Mouse (Mus musculus): ENCODE measurements around the gene Fam189a2. TPM values are rescaled to one million over a fixed set of nuclear protein-coding genes. Genes with fewer than 3 reads are reported as not detected.
A peak's percentile ranks its signal among the peaks of the same experiment; 100 is the strongest.

Gene Fam189a2
- polyA plus RNA-seq, 1 experiment from 2014 or later = 0.25 TPM

- Histone ChIP-seq H3K27ac (no peak overlapping the region), H3K4me3 (no peak overlapping the region), H3K27me3 (no peaks in the 10 kb centered on the region), H3K9me3 (no peaks in the 10 kb centered on the region), H3K4me2 (replicated peaks) (no peak overlapping the region), H3K36me3 (no peaks in the 10 kb centered on the region), H3K4me1 (peaks cover 9% of the 10 kb centered on the region; the same call in 1 of the 2 replicates), H3K9ac (no peak overlapping the region)
- WGBS = 89% methylated on average over 10 of the region's 10 CpGs
- ATAC-seq (ENCODE audit: low FRiP score, low read depth) = no peak
These were observed 23.7 kb downstream of the Fam189a2 start for GRCm38 (mm10) chr19:24007002-24007637.

GRCm38 (mm10) chr19:23995766-23996399 lies 34.9 kb downstream of the Fam189a2 start:
- Histone ChIP-seq H3K9me3 (no peaks in the 10 kb centered on the region), H3K9ac (no peak overlapping the region), H3K4me2 (replicated peaks) (no peak overlapping the region), H3K4me1 (no peaks in the 10 kb centered on the region), H3K36me3 (no peaks in the 10 kb centered on the region), H3K27me3 (no peaks in the 10 kb centered on the region), H3K4me3 (no peak overlapping the region), H3K27ac (no peak overlapping the region)
- 80% methylated on average over 10 of the region's 10 CpGs for WGBS
- no peak for ATAC-seq (ENCODE audit: low FRiP score, low read depth)

- WGBS = 76% methylated on average over 4 of the region's 4 CpGs
These were observed 42.7 kb downstream of the Fam189a2 start for GRCm38 (mm10) chr19:23988166-23988565.

GRCm38 (mm10) chr19:23987291-23987690 lies 43.5 kb downstream of the Fam189a2 start:
- WGBS = 48% methylated on average over 2 of the region's 2 CpGs
- H3K27me3 ChIP-seq = no peaks in the 10 kb centered on the region
- no peaks in the 10 kb centered on the region for H3K9me3 ChIP-seq
- H3K4me1 ChIP-seq = no peaks in the 10 kb centered on the region
- H3K27ac ChIP-seq = no peak overlapping the region
- H3K9ac ChIP-seq = no peak overlapping the region
- no peak for ATAC-seq (ENCODE audit: low FRiP score, low read depth)
- H3K4me2 ChIP-seq (replicated peaks) = no peak overlapping the region
- H3K4me3 ChIP-seq = no peak overlapping the region
- H3K36me3 ChIP-seq = no peaks in the 10 kb centered on the region

More at GRCm38 (mm10) chr19:23988166-23988565, 42.7 kb downstream of the Fam189a2 start:
- Histone ChIP-seq H3K4me3 (no peak overlapping the region), H3K36me3 (no peaks in the 10 kb centered on the region), H3K4me1 (no peaks in the 10 kb centered on the region), H3K9me3 (no peaks in the 10 kb centered on the region), H3K27me3 (no peaks in the 10 kb centered on the region), H3K4me2 (replicated peaks) (no peak overlapping the region), H3K9ac (no peak overlapping the region), H3K27ac (no peak overlapping the region)
- no peak for ATAC-seq (ENCODE audit: low FRiP score, low read depth)

GRCm38 (mm10) chr19:23984186-23984585 lies 46.6 kb downstream of the Fam189a2 start:
- no peak for ATAC-seq (ENCODE audit: low FRiP score, low read depth)
- H3K4me2 ChIP-seq (replicated peaks) = no peak overlapping the region

GRCm38 (mm10) chr19:23980598-23980997 lies 50.2 kb downstream of the Fam189a2 start:
- WGBS = 59% methylated on average over 3 of the region's 3 CpGs
- no peaks in the 10 kb centered on the region for H3K36me3 ChIP-seq
- no peak overlapping the region for H3K4me3 ChIP-seq
- no peaks in the 10 kb centered on the region for H3K27me3 ChIP-seq
- peaks cover 13% of the 10 kb centered on the region for H3K4me1 ChIP-seq
- H3K9me3 ChIP-seq = no peaks in the 10 kb centered on the region
- no peak overlapping the region for H3K27ac ChIP-seq
- no peak overlapping the region for H3K4me2 ChIP-seq (replicated peaks)
- H3K9ac ChIP-seq = no peak overlapping the region
- ATAC-seq (ENCODE audit: low FRiP score, low read depth) = no peak

More at GRCm38 (mm10) chr19:23984186-23984585, 46.6 kb downstream of the Fam189a2 start:
- no peak overlapping the region for H3K4me3 ChIP-seq
- no peaks in the 10 kb centered on the region for H3K36me3 ChIP-seq
- no peaks in the 10 kb centered on the region for H3K4me1 ChIP-seq
- WGBS = 80% methylated on average over 6 of the region's 6 CpGs
- no peaks in the 10 kb centered on the region for H3K9me3 ChIP-seq
- H3K27ac ChIP-seq = no peak overlapping the region
- no peak overlapping the region for H3K9ac ChIP-seq
- H3K27me3 ChIP-seq = no peaks in the 10 kb centered on the region

GRCm38 (mm10) chr19:23977901-23978443 lies 52.8 kb downstream of the Fam189a2 start:
- Histone ChIP-seq H3K4me1 (peaks cover 18% of the 10 kb centered on the region), H3K9me3 (no peaks in the 10 kb centered on the region), H3K9ac (no peak overlapping the region), H3K4me3 (no peak overlapping the region), H3K36me3 (no peaks in the 10 kb centered on the region), H3K27ac (peak overlapping the region; percentile 65; the same call in 1 of the 2 replicates), H3K4me2 (replicated peaks) (no peak overlapping the region; the same call in 1 of the 2 replicates), H3K27me3 (no peaks in the 10 kb centered on the region)
- 37% methylated on average over 6 of the region's 6 CpGs for WGBS
- peak; percentile 57 for ATAC-seq (ENCODE audit: low FRiP score, low read depth)

- Histone ChIP-seq H3K4me1 (peaks cover 23% of the 10 kb centered on the region), H3K4me2 (replicated peaks) (peak overlapping the region; percentile 22), H3K9ac (no peak overlapping the region), H3K9me3 (no peaks in the 10 kb centered on the region), H3K27ac (no peak overlapping the region), H3K4me3 (no peak overlapping the region), H3K27me3 (no peaks in the 10 kb centered on the region), H3K36me3 (no peaks in the 10 kb centered on the region)
- 56% methylated on average over 16 of the region's 16 CpGs for WGBS
- ATAC-seq (ENCODE audit: low FRiP score, low read depth) = peak; percentile 83
These were observed 57.8 kb downstream of the Fam189a2 start for GRCm38 (mm10) chr19:23972881-23973649.

- Histone ChIP-seq H3K4me1 (peaks cover 21% of the 10 kb centered on the region), H3K9me3 (no peaks in the 10 kb centered on the region), H3K27ac (no peak overlapping the region), H3K4me3 (no peak overlapping the region), H3K9ac (no peak overlapping the region), H3K4me2 (replicated peaks) (no peak overlapping the region), H3K36me3 (no peaks in the 10 kb centered on the region), H3K27me3 (no peaks in the 10 kb centered on the region)
- ATAC-seq (ENCODE audit: low FRiP score, low read depth) = no peak
- WGBS = 87% methylated on average over 7 of the region's 7 CpGs
These were observed 59.4 kb downstream of the Fam189a2 start for GRCm38 (mm10) chr19:23971391-23971790.

- H3K4me1 ChIP-seq = peaks cover 21% of the 10 kb centered on the region
- H3K27ac ChIP-seq = no peak overlapping the region
- H3K9me3 ChIP-seq = no peaks in the 10 kb centered on the region
- WGBS = 91% methylated on average over 3 of the region's 3 CpGs
- H3K36me3 ChIP-seq = no peaks in the 10 kb centered on the region
- H3K9ac ChIP-seq = no peak overlapping the region
- H3K4me3 ChIP-seq = no peak overlapping the region
- no peak for ATAC-seq (ENCODE audit: low FRiP score, low read depth)
- H3K4me2 ChIP-seq (replicated peaks) = no peak overlapping the region
- H3K27me3 ChIP-seq = no peaks in the 10 kb centered on the region
These were observed 60.4 kb downstream of the Fam189a2 start for GRCm38 (mm10) chr19:23970374-23970773.

GRCm38 (mm10) chr19:23968862-23969225 lies 62.0 kb downstream of the Fam189a2 start:
- Histone ChIP-seq H3K27ac (no peak overlapping the region), H3K4me2 (replicated peaks) (no peak overlapping the region), H3K4me1 (peaks cover 21% of the 10 kb centered on the region), H3K4me3 (no peak overlapping the region), H3K36me3 (no peaks in the 10 kb centered on the region), H3K9me3 (no peaks in the 10 kb centered on the region), H3K27me3 (no peaks in the 10 kb centered on the region), H3K9ac (no peak overlapping the region)
- 82% methylated on average over 2 of the region's 2 CpGs for WGBS
- ATAC-seq (ENCODE audit: low FRiP score, low read depth) = no peak

Data from limb, embryonic 13.5 days (tissue).